Mouse (Mus musculus) lung, postnatal 10 days (tissue): Measurements from ENCODE around the gene Kcnn1.

ENCODE experiments used
- DNase-seq: peaks from one replicate; pipeline ENCODE4 v3.0.0; 2021

Kcnn1 gene

DNA sequence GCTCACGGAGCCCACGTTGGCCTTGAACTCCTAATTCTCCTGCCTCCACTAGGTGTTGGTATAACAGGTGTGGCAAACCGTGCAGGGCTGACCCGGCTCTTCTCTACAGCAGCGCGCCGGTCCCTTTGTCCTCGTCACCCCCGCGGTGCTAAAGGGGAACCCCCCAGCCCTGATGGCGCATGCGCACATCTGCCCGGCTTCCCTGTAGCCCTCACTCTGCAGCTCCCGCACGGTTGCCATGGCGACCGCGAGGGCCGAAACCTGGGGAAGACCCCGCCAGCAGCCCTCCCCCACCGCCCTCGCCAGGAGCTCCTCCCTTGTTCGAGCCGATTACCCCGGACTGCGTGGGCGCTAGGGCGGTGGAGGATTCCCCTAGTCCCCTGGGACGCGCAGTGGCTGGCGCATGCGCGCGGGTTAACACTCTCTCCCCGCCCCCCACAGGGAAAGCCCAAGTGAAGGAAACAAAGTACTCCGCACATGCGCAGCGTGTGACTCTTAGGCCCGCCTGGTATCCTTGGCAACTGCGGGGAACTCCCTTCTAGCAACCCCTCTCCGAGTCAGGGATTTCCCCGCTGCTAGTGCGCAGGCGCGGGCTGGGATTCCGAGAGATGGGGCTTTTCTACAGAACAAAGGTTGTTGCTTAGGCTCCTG lies 2.4 kb upstream of the Kcnn1 start:
- DNase-seq, result peak; percentile 100

DNA sequence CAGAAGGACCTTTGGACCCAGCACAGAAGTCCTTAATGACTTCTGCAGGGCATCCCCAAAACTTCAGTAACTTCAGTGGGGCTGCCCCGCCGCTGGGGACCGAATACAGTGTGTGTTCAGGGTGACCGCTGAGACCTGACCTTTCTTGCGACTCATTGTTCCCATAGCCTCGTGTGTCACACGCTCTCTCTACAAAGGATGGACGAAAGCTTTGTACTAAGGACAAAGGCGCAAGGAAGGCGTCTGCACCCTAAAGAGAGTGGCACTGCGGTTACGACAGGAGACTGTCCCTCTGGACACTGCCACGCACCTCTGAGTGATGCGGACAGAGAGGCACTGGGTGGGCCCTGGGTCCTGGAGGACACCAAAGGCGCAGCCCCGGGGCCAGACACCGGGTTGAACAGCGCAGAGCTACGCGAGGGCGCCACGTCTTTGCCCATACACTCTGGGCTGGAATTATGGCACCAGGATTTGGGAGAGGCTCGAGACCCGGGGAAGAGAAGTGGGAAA lies 1.7 kb upstream of the Kcnn1 start:
- DNase-seq, result no peak

DNA sequence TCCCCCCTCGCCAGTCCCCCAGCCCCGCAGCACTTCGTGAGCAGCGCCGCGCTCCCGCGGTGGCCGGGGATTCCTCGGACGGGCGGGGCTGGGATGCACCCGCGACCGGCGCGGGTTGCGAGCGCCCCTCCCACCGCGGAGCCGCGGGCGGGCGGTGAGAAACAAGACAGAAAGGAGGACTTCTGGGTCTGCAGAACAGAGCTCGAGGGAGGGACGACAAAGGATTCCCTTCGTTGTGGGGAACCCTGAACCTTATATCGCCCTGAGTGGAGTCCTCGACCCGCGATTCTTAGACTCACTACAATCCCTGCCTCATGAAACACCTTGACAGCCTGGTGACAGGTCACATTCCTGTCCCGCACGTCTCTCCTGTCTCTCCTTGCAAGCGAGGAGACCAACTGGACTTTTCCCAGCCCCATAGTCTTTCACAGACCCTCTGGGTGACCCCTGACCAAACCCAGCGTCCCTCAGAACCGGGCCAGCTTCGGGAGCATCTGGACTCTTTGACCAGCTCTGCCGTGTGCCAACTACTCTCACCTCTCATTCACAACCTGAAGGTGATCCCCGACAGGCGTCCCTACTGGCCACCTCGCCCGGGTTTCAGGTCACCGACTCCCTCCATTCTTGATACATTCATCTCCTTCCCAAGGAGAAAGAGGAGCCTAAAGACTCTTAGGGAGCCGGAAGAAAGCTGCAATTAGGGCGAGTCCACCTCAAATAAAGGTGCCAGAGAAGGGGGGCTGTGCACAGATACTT lies 1.1 kb upstream of the Kcnn1 start:
- no peak for DNase-seq

DNA sequence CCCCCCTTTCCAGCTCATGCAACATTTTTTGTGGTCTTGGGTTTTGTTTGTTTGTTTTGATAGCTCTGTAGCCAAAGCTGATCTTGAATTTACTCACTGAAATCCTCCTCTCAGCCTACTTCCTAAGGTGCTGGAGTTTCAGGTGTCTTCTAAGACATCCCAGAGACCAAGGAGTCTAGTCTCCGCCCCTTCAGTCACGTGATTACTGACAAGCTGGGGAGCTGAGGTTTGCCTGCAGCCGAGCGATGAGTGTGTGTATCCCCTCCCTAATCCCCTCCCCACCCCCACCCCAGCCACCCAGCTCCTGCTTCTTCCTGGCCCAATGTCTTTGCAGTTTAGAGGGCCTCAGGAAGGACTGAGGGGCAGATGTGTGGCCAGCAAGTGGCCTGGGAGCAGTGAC lies 5.5 kb downstream of the Kcnn1 start:
- DNase-seq, result no peak

DNA sequence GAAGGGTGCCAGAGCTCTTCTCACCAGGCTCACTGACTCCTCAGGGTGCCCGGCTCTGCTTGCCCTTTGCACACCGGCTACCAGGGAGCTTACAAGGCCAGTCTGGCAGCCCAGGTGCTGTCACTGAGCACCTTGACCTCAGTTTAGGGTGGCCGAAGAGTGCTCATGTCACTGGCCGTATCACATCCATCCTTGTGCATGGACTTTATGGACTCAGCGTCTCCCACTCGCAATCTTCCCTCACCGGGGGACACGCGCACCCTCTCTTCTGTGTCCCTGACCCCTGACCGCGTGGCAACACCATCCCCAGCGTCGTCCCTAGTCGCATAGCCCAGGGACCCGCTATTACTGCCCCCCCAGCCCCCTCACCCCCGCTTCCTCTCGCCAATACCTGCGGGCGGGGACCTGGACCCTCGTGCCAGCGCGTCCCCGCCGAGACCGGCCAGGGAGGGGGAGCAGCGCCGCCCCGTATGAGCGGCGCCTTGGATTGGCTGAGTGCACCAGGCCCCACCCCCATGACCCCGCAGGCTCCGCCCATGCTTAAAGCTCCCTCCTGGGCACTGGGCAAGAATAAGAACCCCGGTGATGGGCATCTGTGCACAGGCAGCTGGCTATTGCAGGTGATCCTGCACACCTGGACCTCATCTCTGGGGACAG lies 6.4 kb downstream of the Kcnn1 start:
- DNase-seq, result peak; percentile 81

DNA sequence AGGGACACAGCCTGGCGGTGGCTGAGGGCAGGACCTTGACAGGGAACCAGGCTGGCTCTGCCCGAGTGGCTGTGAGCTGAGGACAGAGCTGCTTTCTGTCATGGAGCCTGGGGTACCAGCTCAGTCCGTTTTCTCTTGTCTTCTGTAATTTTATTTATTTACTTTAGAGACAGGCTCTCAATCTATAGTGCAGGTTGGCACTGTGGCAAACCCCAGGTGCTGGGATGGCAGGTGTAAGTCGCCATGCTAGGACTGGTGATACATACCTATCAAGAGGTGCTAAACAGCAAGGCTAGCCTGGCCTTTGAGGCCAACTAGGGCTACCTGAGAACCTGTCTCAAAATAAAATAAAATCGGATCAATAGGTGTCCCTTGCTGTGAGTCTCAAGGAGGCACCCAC lies 7.0 kb downstream of the Kcnn1 start:
- DNase-seq, result no peak

DNA sequence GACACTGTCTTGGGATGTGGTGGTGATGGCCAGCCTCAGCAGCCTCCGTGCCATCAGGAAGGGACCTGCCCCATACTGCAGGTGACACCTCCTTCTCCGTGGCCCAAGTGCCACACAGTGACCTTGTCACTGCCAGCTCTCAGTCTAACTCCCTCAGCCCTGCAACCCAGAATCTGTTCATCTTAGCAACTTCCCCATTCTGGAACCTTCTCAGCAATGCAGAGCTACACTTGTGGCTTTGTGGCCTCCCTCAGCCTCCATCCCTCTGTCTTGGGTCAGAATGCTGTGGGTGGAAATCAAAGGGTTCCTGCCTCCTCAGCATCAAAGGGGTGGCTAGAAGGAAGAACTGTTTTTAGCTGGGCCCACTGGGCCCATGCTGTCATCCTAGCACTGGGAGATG lies 9.2 kb downstream of the Kcnn1 start:
- DNase-seq, result no peak

DNA sequence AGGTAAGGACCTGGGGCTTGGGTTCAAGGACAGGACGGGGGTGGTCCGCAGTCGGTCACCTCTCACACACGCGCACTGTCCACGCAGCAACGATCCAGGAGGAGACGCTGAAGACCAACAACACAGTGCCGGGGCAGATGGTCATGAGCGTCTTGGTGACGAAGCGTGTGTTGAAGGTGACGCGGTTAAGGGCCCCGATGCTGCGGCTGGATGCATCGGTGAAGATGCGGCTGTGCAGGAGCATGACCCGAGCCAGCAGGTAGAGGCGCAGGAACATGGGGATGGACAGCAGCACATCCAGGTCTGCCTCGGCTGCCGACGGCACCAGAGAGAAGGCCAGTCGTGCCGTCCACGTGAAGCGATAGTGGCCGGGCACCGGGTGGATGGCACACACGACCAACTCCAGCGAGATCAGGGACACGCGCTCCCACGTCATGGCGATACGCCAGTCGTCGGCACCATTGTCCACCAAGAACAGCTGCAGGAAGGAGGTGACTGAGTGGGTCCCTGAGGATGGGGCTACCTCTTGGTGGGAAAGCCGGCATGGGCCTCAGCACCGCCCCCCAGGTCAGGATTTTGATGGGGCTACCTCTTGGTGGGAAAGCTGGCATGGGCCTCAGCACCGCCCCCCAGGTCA lies 10.3 kb downstream of the Kcnn1 start:
- no peak for DNase-seq

DNA sequence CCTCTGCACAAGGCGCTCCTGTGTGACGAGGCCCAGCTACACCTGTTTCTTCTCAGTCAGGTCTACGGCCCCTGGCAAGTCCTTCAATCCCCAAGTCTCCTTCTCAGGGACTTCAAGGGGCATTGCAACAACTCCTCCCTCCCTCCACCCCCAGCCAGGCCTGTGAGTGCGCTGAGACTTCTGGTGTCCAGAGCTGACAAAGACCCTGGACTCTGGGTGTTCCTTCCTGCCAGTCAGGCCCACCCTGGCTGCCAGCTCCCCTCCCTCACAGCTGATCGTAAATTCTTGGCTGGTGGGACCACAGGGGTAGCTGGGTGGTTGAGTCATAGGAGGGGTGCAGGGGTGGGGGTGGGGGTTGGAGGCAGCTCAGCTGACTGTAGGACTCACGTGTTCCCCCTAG lies 11.2 kb downstream of the Kcnn1 start:
- no peak for DNase-seq

DNA sequence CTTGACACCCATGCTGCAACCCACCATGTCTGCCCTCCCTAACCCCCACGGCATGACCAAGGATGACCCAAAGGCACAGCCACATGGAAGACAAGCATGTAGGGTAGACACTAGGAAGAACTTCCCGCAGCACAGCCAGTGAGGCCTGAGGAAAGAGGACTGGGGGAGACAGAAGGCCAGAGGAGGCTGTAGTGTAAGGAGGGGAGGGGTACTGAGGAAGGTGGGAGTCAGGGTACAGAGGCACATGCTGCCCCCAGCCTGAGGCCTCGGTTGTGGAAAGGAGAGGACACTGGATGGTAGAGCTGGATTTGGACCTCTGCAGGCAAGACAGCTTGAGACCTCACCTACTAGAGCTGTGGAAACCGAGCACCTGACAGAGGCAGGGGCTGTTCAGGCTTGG lies 12.1 kb downstream of the Kcnn1 start:
- no peak for DNase-seq

DNA sequence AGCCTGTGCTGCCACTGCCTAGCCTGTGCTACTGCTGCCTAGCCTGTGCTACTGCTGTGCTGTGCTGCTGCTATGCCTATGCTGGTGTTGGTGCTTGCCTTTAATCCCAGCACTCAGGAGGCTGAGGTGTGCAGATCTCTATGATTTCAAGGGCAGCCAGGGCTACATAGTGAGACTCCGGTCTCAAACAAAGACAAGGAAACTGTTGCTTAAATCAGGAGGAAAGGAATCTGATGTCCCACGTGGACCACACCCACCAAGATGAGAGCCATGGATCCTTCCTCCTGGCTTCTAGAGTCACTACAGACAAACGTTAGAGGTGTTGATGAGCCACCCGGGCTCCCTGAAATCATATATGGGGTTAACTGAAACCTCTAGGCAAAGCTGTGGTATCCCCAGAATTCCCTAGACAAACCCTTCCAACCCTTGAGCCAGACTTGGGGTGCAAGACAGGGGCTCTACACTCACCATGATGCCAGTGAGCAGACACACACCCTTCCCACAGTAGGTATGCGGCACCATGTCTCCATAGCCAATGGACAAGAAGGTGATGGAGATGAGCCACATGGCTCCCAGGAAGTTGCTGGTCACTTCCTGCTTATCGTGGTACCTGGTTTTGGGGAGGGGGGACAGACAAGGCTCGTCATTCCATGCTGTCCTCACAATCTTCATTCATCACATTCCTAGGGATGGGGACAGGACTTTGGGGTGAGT lies 12.8 kb downstream of the Kcnn1 start:
- DNase-seq, result no peak

DNA sequence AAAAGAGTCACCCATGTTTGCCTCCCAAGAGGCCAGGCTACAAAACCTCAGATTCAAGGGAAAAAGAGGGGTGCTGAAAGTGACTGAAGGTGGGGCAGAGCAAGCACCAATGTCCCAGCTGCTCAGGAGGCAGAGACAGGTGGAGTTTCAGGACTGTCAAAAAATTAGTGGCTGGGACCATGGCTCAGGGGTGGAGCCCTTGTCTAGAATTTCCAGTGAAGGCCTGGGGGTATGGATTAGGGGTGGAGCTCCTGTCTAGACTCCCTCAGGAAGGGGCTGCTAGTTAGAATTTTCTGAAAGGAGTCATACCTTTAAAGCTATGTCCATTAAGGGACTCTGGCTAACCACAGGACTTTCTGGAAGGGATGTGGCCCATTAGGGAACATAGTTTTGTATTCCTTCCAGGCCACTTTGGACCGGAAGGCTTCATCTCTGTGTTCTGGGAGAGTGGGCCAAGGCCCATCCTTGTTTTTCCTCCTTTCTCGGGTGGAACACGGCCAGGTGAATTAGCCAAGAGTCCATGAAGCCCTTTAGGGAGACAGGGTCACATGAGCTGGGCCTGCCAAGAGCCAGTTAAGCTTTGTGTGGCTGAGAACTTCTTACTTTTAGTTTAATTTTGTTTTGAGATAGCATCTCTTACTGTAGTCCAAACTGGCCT lies 13.6 kb downstream of the Kcnn1 start:
- no peak for DNase-seq

DNA sequence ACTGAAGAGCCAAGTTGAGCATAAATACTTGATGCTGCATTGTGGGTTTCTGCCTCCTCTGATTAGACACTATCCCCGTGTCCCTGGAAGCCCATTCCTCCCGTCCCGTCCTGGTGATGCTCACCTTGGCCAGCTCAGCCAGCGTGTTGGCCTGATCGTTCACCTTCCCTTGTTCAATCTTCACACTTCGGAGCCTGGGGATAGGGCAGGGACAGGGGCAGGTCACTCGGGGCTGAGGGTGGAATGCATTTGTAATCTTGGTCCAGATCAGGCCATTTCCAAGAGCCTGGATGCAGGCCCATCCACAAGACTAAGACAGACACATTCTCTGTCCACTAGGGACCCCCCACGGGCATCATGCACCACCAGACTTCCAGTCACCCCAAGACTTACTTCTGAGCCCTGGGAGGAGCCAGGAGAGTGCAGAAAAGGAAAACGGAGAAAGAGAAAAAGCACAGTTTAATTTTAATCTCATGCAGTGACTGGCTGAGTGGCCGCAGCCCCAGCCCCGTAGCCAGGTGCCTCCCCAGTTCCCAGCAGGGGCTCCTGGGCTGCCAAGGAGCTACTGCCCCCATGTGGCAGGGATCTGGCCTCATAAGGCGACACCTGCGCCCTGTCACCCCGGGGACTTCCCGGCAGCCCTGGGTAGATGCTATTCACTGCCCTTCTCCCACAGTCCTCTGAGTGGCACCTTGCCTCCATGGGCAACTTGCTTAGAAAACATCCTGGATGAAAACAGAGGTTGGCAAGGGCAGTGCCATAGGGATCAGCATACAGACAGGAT lies 16.5 kb downstream of the Kcnn1 start:
- no peak for DNase-seq

DNA sequence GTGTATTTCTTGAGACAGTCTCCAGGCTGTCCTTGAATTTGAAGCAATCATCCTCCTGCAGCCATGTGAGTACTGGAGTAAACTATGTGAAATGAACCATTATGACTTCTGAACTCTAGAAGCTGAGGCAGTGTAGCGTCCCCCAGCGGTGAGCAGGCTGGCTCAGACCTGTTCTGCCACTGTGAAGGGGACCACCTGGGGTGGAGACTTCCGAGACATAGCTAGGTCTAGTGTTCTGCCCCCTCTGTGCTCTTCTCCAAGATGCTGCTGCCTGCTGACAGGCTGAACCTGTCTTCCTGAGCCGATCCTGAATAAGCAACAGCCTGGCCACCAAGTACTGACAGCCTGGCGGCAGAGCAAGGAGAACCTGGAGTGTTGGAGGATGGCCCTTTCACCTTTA lies 17.9 kb downstream of the Kcnn1 start:
- no peak for DNase-seq

DNA sequence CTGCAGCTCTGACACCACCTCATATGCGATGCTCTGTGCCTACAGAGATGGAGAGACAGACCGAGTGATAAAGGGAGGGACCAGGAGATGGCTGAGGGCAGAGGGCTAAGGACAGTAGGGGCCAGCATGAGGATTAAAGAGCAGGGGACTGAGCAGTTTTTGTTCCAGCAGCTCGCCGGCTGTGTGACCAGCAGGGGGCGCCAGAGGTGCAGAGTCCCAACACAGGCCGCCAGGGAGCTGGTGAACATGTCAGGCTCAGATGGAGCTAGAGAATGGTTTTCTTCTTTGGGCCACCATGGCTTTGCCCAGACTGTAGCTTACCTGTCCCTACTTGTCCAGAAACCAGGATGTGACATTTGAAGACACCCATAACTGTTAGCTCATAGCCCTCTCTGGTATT lies 18.5 kb downstream of the Kcnn1 start:
- DNase-seq, result peak; percentile 94

DNA sequence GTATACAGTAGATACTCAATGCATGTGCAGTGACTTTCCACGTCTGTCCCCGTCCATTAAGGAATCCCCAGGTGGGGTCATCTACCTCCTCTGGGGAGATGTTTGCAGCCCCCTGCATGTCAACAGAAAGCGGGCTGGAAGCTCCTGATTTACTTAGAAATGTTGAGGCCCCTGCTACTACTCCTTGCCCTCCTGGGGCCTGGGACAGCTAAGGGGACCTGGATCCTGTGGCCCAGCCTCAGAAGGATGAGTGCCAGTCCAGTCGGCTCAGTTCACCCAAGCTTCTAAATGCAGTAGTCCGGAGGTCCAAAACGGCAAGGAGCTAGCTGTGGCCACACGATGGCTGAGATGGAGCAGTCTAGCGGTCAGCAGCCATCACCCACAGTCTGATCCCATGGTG lies 19.1 kb downstream of the Kcnn1 start:
- no peak for DNase-seq

DNA sequence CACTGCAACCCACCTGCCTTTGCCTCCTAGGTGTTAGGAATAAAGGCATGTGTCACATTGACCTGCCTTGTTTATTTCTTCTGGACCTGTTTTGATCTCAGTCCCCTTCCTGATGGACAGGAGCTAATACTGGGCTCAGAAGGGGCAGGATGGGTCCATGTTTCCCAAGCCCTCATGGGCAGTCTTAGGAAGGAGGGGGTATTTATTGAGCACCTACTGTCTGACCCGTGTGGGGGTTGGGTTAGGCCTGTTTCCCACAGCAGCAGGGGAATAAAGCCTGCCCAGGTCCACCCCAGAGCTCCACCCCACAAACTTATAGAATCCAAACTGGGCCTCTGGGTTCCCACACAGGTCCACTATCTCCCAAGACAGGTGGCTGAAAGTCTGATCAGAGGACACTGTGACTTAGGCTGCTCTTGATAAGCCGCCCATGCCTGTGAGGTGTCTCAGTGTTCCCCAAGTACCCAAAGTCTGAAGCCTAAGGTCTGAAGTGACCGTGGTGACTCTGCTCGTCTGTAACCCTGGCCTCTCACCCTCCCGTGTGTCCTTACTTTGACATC lies 19.8 kb downstream of the Kcnn1 start:
- no peak for DNase-seq

DNA sequence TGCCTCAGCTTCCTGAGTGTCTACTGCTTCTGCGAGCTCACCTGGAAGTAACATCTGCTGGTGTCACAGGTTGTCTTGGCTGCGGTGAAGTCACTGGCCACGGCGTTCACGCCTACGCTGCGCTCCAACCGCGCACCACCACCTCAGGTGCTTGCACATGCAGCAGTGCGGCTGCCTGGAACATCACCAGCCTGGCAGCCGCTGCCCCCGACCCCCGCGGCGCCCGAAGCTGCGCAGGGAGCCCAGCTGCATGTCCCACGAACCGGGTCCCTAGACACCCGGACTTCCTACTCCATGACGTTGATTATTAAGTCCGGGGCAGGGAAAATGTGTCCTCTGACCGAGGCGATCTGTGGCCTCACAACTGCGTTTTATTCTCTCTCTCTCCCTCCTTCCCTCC lies 20.6 kb downstream of the Kcnn1 start:
- no peak for DNase-seq

DNA sequence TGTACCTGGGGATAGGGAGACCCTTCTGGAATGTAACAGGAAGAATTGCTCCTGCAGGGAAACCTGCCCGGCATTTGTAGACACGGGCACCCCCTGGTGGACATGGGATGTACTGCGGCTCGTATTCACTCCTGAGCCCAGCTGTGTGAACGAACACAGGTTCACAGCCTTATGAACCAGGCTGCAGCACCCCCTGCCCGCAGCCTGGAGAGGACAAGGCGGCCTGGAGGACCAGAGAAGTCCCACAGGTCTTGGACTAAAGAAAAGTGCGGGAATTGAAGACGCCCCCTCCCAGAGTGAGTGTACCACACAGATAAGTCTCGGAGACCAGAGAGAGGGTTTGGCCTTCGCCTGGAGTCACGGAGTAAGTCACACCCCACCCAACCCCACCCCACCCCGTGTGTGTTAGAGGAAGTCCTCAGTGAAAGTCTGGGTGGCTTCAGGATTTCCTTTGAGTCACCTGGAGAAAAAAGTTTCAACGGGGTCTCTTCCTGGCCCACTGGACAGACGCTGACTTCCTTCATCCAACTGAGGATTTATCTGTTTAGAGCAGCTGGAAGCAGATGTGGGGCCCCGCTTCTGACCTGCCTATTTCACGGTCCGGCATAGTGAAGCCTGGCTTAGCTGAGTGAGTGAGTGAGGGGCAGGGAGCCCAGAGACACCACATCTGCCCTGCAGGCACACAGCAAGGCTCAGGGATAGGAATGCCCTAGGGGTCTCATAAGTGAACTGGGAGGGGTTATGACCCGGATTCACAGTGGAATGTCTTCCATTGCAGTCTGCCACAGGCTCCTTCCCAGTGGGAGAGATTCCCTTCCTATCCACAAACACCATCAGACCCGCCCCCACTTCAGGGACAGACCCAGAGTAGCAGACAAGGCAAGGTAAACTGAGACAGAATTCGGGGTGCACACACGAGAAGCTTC lies 21.6 kb downstream of the Kcnn1 start:
- DNase-seq, result peak; percentile 93

DNA sequence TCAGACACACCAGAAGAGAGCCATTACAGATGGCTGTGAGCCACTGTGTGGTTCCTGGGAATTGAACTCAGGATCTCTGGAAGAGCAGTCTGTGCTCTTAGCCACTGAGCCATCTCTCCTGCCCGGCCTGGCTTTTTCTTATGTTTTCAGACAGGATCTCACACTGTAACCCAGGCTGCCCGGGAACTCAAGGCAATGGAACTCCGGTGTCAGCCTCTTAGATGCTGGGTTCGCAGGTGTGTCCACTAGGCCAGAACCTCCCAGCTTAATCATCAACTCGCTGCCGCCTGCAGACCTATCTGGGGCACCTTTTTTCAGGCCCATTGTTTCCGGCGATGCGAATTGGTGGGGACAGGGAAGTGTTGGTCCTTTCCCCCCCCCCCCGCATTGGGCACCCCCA lies 22.5 kb downstream of the Kcnn1 start:
- no peak for DNase-seq
